Mouse (Mus musculus) monocyte, adult 5-6 weeks (primary cell): ENCODE measurements at regions not wholly inside any gene's neighbourhood (a gene's known extent, or its start where the extent isn't known, plus 50 kb on each side); places are given as distances from the start of the nearest gene placed in this dataset.

Experiments
- ATAC-seq: fragments of 153-309, 156-312 bp; replicated peaks from 2 replicates; pipeline ENCODE4 v1.8.0; 2017; ENCODE audit warnings: mild to moderate bottlenecking; ENCODE audit not compliant: low TSS enrichment, insufficient number of reproducible peaks, severe bottlenecking, poor library complexity, low FRiP score

DNA sequence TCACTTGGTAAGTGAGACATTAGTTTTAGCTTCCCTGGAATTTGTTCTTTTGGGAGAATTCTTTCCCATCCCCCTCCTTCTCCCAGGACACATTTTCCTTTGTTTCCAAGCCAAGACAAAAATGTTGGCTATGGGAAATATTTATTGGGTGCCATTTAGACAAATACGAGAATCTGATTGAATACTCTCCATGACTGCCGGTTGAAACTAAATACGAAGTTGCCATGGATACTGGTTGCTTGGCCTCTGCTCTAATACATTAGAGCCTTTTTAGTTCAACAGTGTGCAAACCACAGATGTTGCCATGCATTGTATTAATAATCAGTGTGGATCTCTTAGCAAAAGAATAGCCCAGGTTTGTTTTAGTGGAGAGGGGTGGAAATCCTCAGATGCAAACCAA is 280.3 kb upstream of the Lcorl start:
- ATAC-seq = no peak

DNA sequence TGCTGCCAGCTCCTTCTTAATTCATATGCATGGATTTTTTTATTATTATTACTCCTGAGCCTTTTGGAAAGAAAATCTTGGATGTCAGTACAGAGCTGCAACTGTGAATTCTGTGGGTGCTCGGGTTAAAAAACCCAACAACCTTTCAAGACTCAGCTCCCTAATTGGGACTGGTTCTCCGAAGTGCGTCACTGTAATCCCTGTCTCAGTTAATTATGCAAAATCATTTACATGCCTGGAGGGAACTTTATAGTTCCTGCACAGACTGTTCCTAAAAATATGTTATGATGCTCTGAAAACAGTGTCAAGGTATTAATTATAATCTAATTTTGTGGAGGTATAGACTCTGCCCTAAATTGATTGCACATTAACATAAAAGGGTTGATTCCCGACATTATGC is 250.6 kb upstream of the Lcorl start:
- no peak for ATAC-seq

GRCm38 (mm10) chr5:46103350-46103749 is 245.9 kb upstream of the Lcorl start:
- no peak for ATAC-seq

DNA sequence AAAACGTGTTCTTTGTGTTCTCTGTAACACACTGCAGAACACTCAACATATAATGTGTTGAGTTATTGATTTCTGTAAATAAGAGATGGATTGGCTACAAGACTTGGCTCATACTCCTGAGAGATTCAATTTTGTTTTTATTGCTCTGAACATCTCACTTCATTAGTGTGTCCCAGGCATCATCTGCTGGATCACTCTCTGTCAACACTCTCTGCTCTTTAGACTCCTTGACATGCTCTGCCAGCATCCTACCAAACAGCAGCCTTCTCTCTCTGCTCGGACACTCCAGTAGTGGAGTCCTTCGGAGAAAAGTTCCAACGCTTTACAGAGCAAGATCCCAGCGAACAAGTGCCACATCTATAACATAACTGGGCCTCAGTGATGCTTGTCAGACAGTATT is 235.1 kb upstream of the Lcorl start:
- no peak for ATAC-seq

GRCm38 (mm10) chr5:46086885-46087284 is 229.5 kb upstream of the Lcorl start:
- no peak for ATAC-seq

GRCm38 (mm10) chr5:46083293-46083692 is 225.9 kb upstream of the Lcorl start:
- no peak for ATAC-seq

- ATAC-seq = no peak
Measured at GRCm38 (mm10) chr5:46073744-46074143, 216.3 kb upstream of the Lcorl start.

DNA sequence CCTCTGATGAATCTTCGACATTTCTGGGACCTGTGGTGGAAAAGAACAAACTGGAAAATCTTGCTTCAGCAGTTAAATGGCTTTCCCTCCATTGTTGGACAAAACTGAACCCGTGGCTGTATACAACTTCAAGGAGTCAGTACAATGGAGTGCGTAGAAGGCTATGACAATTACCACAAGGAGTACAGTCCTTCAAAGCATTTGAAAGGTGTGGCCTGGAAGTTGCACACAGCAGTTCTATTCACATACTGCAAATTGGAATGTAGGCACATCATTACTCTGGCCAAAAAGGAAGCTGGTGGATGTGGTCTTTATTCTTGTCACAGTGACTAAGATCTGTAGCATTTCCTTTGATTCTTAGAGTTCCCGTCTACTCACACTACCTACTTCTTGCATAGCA is 215.7 kb upstream of the Lcorl start:
- no peak for ATAC-seq

GRCm38 (mm10) chr5:46059910-46060309 is 202.5 kb upstream of the Lcorl start:
- no peak for ATAC-seq

GRCm38 (mm10) chr5:46054850-46055249 is 197.4 kb upstream of the Lcorl start:
- no peak for ATAC-seq

- ATAC-seq = no peak
Measured at GRCm38 (mm10) chr5:46042684-46043348, 185.4 kb upstream of the Lcorl start.

- ATAC-seq = no peak
Measured at GRCm38 (mm10) chr5:46033008-46033676, 175.7 kb upstream of the Lcorl start.

DNA sequence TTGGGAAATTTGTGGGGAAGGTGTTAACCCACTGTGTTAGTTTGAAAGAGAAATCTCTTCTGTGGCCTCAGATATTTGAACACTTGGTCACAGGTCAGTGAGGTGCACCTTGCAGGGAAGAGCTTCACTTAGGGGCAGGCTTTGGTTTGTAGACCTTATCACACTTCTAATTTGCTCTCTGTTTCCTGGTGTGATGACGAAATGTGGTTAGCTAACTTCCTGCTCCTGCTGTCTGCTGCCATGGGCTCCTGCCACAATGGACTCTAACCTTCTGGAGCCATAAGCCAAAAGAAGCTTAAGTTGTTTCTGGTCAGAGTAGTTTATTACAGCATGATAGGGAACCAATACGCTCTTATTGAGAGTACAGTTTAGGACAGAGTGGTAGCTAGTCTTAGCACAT is 174.8 kb upstream of the Lcorl start:
- no peak for ATAC-seq

GRCm38 (mm10) chr5:46024138-46024537 is 166.7 kb upstream of the Lcorl start:
- ATAC-seq = no peak

- no peak for ATAC-seq
Measured at GRCm38 (mm10) chr5:46023456-46023855, 166.0 kb upstream of the Lcorl start.

- no peak for ATAC-seq
Measured at GRCm38 (mm10) chr5:46022047-46022422, 164.6 kb upstream of the Lcorl start.

DNA sequence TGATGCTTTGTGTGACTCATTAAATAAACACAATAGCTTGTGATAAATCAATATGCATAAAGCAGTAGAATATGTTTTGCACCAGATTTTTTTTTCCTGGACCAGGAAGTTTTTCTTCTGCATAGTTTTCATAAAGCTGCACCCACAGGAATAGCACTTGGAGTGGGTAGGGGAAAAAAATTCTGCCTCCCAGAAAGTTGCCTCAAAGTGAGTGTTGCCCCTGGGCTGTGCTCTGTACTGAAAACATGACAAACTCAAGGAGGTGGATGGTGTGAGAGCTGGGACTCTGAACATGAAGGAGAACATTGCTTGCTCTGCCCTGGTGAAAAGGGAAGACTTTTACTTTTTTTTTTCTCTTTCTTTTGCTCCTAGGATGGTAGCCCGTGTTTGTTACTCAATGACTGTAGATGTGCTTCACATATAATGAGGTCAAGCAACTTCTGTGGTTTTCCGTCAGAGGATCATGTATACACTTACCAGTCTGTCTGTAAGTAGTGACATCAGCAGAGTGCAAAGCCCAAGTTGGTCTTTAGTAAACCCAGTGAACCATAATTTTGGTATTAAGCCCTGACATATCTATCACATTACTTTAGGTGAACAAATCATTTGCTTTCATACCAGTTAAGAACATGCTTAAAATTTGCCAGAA is 164.1 kb upstream of the Lcorl start:
- no peak for ATAC-seq

DNA sequence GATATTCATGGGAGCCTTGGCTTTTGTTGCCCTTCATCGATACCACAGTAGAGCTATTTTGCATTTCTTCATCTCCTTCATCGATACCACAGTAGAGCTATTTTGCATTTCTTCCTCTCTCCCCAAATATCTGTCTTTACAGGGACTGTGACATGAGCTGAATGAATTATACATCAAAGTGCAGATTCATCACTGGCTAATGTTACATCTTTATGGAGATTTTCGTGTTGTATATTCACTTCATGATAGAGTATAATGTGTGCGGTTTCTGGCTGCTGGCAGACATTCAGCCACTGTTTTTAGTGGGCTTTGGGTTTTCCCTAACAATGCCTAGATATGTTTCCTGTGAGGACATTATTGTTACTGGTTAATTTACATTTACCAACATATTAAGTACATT is 162.8 kb upstream of the Lcorl start:
- ATAC-seq = no peak

GRCm38 (mm10) chr5:46007446-46007845 is 150.0 kb upstream of the Lcorl start:
- no peak for ATAC-seq

DNA sequence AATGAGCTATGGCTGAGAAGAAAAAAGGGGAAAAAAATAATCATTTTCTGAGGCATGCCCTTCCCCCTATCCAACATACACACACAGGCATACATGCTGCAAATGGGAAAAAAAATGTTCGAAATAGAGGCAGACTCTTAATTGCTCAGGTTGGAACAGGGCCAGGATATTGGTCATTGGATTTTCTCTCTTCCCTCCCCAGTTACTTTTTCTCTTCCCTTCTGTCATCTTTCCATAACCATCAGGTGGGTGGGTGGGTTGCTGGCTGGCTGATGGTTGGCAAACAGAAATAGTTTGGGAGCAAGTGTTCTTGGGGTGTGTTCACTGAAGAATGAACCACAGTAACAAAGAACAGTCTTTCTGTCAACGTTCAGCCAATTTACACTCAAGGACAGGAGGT is 149.3 kb upstream of the Lcorl start:
- ATAC-seq = no peak
